Mouse (Mus musculus) midbrain, embryonic 13.5 days (tissue): ENCODE measurements around the gene Dmtf1. TPM values are rescaled to one million over a fixed set of nuclear protein-coding genes. Genes with fewer than 3 reads are reported as not detected.

Experiments used
- ATAC-seq: fragments of 200-750 bp; cut with Nextera tagmentation; 2 replicates; pipeline ENCODE4 v1.8.0; 2017; ENCODE audit warnings: mild to moderate bottlenecking, moderate TSS enrichment, moderate library complexity
- H3K27ac ChIP-seq: fragments of 300-500 bp; sonication (generic); 2 replicates; pipeline ENCODE4 v1.5.1; 2015; ENCODE audit warnings: inconsistent platforms, mild to moderate bottlenecking, moderate library complexity
- H3K27me3 ChIP-seq: fragments of 300-500 bp; sonication (generic); 2 replicates; pipeline ENCODE4 v1.6.1; 2015; ENCODE audit warnings: mild to moderate bottlenecking, inconsistent platforms
- H3K36me3 ChIP-seq: fragments of 300-500 bp; sonication (generic); 2 replicates; pipeline ENCODE4 v1.6.1; 2015; ENCODE audit warnings: mild to moderate bottlenecking, inconsistent platforms
- H3K4me1 ChIP-seq: fragments of 300-500 bp; sonication (generic); replicated peaks from 2 replicates; pipeline ENCODE4 v1.6.1; 2015; ENCODE audit warnings: inconsistent platforms
- H3K4me2 ChIP-seq: fragments of 300-500 bp; sonication (generic); replicated peaks from 2 replicates; pipeline ENCODE4 v1.6.1; 2015; ENCODE audit warnings: moderate library complexity, mild to moderate bottlenecking, inconsistent platforms
- H3K4me3 ChIP-seq: fragments of 300-500 bp; sonication (generic); replicated peaks from 2 replicates; pipeline ENCODE4 v1.5.1; 2015; ENCODE audit warnings: mild to moderate bottlenecking, inconsistent platforms
- H3K9ac ChIP-seq: fragments of 300-500 bp; sonication (generic); replicated peaks from 2 replicates; pipeline ENCODE4 v1.6.1; 2015; ENCODE audit warnings: mild to moderate bottlenecking, inconsistent platforms
- H3K9me3 ChIP-seq: fragments of 300-500 bp; sonication (generic); 2 replicates; pipeline ENCODE4 v1.6.1; 2016; ENCODE audit warnings: mild to moderate bottlenecking, inconsistent platforms
- WGBS: fragments of 180-500 bp; shearing (Covaris S2); methylation state at CpG from one replicate; pipeline ENCODE4 v1.1.7; 2015; 5-methylcytosine and 5-hydroxymethylcytosine counted together
- polyA plus RNA-seq: library from polyadenylated mRNA; unstranded; fragments of >200 nt; fragmentation: Nextera tagmentation; extraction: Ambion mirVana; gene quantifications from 2 replicates; pipeline ENCODE4 v1.2.1, GENCODE M21; 2015

Dmtf1 gene
- polyA plus RNA-seq, 1 experiment from 2014 or later = 72.7 TPM

- Histone ChIP-seq H3K9me3 (no peaks in the 10 kb centered on the region), H3K4me1 (0 out of 2 replicates have a peak, but pooled peaks cover 5% of the 10 kb centered on the region), H3K4me3 (no peak overlapping the region), H3K36me3 (no peaks in the 10 kb centered on the region), H3K9ac (no peak overlapping the region), H3K27ac (no peak overlapping the region), H3K4me2 (no peak overlapping the region), H3K27me3 (no peaks in the 10 kb centered on the region)
- no peak for ATAC-seq
- 90% methylated on average over 3 of the region's 3 CpGs for WGBS
Measured at GRCm38 (mm10) chr5:9071360-9071759, 90.2 kb downstream of the Dmtf1 start.

- no peak overlapping the region for H3K9ac ChIP-seq
- no peaks in the 10 kb centered on the region for H3K36me3 ChIP-seq
- no peaks in the 10 kb centered on the region for H3K27me3 ChIP-seq
- no peaks in the 10 kb centered on the region for H3K9me3 ChIP-seq
- no peak overlapping the region for H3K27ac ChIP-seq
- WGBS = 82% methylated on average over 6 of the region's 6 CpGs
- H3K4me1 ChIP-seq = 0 out of 2 replicates have a peak, but pooled peaks cover 5% of the 10 kb centered on the region
- no peak overlapping the region for H3K4me2 ChIP-seq
- ATAC-seq = no peak
- no peak overlapping the region for H3K4me3 ChIP-seq
Measured at GRCm38 (mm10) chr5:9069599-9070209, 91.9 kb downstream of the Dmtf1 start.

GRCm38 (mm10) chr5:9068886-9069285, 92.7 kb downstream of the Dmtf1 start:
- H3K4me3 ChIP-seq = no peak overlapping the region
- H3K27me3 ChIP-seq = no peaks in the 10 kb centered on the region
- no peak overlapping the region for H3K9ac ChIP-seq
- no peaks in the 10 kb centered on the region for H3K9me3 ChIP-seq
- no peaks in the 10 kb centered on the region for H3K36me3 ChIP-seq
- H3K4me1 ChIP-seq = 0 out of 2 replicates have a peak, but pooled peaks cover 5% of the 10 kb centered on the region
- H3K4me2 ChIP-seq = no peak overlapping the region
- H3K27ac ChIP-seq = no peak overlapping the region
- ATAC-seq = no peak
- 75% methylated on average over 2 of the region's 2 CpGs for WGBS

Other genes with a start within 250 kb of the Dmtf1 start
- gene Crot, start 164.5 kb downstream of the Dmtf1 start, polyA plus RNA-seq = 17.8 and 19.2 TPM in 2 replicates
- 15.2 and 15.3 TPM in 2 replicates for gene Tmem243, start 61.1 kb downstream of the Dmtf1 start, polyA plus RNA-seq
- gene 9330182L06Rik, start 104.3 kb upstream of the Dmtf1 start, polyA plus RNA-seq = 10.9 and 11.1 TPM in 2 replicates